Mouse (Mus musculus): Measurements from ENCODE around the gene Swt1. TPM values are rescaled to one million over a fixed set of nuclear protein-coding genes. Genes with fewer than 3 reads are reported as not detected.

The Swt1 gene
- polyA plus RNA-seq (2012), result 1.00 and 1.6 TPM in 2 replicates

DNA sequence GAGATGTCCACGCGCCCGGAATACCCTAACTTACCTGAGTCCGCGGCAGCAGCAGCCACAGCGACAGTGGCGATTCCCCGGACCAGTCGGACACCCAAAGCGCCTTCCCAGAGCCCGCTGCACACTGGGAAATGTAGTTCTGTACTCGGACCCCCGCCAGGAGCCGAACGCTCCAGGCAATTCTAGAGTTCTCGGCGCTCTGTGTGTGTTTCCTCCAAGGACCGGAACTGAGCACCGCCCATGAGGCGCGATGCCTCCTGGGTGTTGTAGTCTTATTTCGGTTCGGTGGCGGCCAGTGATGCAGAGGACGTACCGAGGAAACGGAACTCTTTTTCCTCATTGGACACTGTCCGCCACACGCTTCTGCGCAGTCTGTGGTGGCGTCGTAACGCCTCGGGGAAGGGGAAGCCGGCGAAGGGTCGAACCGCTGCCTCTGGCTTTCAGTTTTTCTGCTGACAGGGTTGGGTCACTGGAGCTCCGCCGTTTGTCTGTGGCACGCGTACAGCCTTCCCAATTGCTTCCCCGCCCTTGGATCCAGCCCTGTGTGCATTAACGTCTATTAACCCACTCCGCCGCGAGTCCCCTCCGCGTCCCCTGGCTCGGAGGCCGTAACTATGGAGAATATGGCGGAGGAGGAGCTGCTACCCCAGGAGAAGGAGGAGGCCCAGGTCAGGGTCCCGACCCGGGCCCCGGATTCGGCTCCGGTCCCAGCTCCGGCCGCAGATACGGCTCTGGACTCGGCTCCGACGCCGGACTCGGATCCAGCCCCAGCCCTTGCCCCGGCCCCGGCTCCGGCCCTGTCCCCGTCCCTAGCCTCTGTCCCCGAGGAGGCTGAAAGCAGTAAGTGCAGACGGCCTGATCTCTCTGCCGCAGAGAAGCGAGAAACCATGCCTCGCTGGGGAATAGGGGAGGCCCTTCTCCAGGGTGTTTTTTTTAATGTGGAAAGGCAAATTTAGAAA lies at the start of gene Swt1, which contains the start of gene Trmt1l:
Swt1 (minus strand) TSS at position 193 of the 959 bp plus-strand sequence.
Trmt1l (plus strand) TSS at position 280 of the 959 bp plus-strand sequence.

DNA sequence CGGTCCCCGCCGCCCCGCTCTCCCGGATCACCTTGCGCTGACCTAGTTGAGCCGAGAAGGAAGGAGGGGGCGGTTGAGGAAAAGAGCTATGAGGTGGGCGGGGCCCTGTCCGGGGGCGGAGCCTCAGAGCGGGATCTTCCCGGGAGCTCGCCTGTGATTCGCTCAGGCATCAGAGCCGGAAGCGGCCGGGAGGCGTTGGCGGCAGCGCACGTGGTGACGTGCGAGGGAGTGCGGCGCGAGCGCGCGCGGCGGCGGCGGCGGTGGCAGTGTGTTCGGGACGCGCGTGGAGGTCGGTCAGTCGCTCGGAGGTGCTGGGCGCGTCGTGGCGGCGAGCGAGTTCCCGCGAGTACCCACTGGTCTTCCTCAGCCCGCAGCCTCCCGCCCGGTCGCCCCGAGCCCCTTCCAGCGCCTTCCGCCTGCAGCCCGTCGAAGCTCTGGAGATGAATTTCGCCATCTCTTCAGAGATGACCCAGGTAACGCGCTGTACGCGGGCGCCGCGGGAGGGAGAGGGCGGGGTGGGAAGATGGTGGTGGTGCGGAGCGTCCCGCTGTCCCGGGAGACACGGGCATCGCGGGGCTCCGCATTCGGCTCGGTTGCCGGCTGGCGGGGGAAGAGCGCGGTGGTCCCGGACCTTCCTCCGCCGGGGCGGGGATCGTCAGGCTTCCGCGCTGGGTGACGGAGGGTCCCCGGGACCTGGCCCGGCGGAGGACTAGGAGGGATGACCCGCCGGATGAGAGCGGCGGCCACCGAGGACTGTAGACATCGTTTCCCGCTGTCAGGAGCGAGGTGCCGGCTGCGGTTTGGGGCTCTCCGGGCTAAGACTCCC lies 83.8 kb downstream of the Swt1 start, which contains the start of gene Ivns1abp:
Ivns1abp (plus strand) TSS at position 195 of the 826 bp plus-strand sequence.

Other genes starting within 250 kb of the Swt1 start
- gene Gm47985, start 245.9 kb downstream of the Swt1 start, polyA plus RNA-seq (2012), result 0.11 and 0.23 TPM in 2 replicates
- gene Gm8947, start 236.1 kb downstream of the Swt1 start, polyA plus RNA-seq (2012), result 0.04 and 0.06 TPM in 2 replicates
- gene Gm47995, start 230.0 kb downstream of the Swt1 start, polyA plus RNA-seq (2012), result 0.14 and 0.61 TPM in 2 replicates
- gene 3110040M04Rik, start 224.3 kb downstream of the Swt1 start, polyA plus RNA-seq (2012), result 0.15 and 0.30 TPM in 2 replicates
- not detected in 2 replicates for gene Gm47996, start 218.3 kb downstream of the Swt1 start, polyA plus RNA-seq (2012)
- gene Ivns1abp, start 84.0 kb downstream of the Swt1 start, polyA plus RNA-seq (2012), result 85.0 and 91.1 TPM in 2 replicates
- 12.1 and 12.9 TPM in 2 replicates for gene Trmt1l, start 87 bp upstream of the Swt1 start, polyA plus RNA-seq (2012)
- gene Rnf2, start 72.5 kb upstream of the Swt1 start, polyA plus RNA-seq (2012), result 55.1 and 58.0 TPM in 2 replicates
- gene Fam129a, start 142.7 kb upstream of the Swt1 start, polyA plus RNA-seq (2012), result 5.1 and 8.2 TPM in 2 replicates